Mouse (Mus musculus): ENCODE results near the gene Ccdc126.

- TF ChIP-seq CTCF (conservative IDR thresholded peaks at IDR 0.05 in 1 of 2, IDR thresholded peaks at IDR 0.05 in 1 of 2; ENCODE audit: low read depth in 2 of 2, low read length in 2 of 2) (no peak), MXI1 (IDR thresholded peaks at IDR 0.05; ENCODE audit: low read depth, low read length) (no peak)
These were observed 12.9 kb downstream of the Ccdc126 start for GRCm38 (mm10) chr6:49332060-49332370.

All from CH12.LX (cell line).